Mouse (Mus musculus): ENCODE measurements at regions not wholly inside any gene's neighbourhood (a gene's known extent, or its start where the extent isn't known, plus 50 kb on each side); places are given as distances from the start of the nearest gene placed in this dataset.

DNA sequence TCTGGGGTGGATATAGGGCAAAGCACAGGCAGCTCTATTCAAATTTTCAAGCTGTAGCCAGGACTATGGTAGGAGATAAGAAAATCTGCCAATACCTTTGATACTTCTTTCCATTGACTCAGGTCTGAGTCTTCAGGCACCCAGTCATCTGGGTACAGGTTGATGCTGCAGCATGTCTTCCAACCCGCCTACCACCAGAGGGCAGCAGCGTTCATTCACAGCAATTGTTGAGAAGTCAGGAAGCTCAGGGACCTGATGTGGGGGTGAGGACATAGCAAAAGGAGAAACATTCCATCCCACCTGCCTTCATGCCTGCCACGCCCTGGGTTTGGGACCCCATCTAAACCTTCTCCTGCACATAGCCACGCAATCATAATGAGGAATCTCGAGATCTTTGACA lies 118.2 kb upstream of the Gm21876 start:
- peak; percentile 44 for DNase-seq (ENCODE audit: low read depth, low spot score)

DNA sequence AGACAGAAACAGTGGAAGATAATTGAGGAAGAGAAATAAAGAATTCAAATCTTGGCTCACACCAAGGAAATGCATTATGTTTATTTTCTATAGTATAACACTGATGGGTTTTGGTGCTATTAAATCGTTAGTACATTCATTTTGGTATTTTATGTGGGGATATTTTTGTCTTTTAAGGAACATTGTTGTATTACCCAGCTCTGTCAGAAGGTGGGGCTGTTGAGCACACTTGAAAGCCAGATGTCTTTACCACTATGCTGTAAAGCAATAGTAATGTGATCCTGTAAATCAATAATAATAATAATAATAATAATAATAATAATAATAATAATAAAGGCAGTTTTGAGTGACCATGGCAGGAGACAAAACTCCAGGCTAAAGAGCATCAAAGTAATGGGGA lies 120.0 kb upstream of the Gm21876 start:
- DNase-seq (ENCODE audit: low read depth, low spot score): peak; percentile 9

- DNase-seq (ENCODE audit: low read depth, low spot score): no peak
These were observed 121.9 kb upstream of the Gm21876 start for GRCm38 (mm10) chrX:21297349-21297748.

DNA sequence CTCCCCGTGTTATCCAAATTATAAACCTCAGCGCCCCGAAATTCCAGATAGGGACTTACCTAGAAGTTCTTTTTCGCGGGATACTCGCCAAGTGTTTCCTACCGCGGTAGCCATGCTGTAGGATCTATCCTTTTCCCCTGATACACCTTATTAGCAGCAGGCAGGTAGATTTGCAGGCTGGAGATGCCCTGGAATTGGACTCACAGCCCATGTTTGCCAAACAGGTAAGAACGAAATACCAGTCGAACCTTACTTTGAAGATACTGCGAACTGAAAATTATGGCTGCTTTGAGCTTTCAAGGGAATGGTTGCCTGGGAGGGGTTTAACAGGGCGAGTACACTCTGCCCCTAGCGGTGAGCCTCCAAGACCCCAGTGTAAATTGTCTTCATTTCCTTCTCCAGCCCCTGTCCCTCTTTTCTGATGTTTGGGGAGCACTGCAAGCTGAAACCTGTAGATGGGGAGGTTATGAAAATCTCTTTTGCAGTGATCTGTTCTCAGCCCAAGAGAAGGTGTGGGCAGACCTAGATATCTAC lies 149.8 kb upstream of the Agtr2 start:
- no peak for DNase-seq (ENCODE audit: low read depth, low spot score)

GRCm38 (mm10) chrX:21344397-21344796 lies 139.9 kb upstream of the Agtr2 start:
- no peak for DNase-seq (ENCODE audit: low read depth, low spot score)

DNA sequence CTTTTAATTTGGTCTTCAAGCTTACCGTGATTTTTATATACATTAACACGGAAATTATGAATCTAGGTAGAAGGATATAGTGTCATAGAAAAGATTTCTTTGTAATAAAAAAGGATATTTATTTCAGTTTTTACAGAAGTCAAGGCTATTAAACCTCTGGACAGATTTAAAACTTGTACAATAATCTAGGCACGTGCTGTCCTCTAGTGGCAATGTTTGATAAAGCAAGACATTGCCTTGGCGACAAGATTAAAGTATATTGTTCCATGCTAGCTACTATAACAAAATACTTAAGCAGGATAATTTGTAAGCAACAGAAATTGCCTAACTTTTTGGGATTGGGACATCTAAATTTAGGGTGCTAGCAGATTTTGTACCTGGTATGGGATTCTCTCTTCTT lies 133.8 kb upstream of the Agtr2 start:
- peak; percentile 15 for DNase-seq (ENCODE audit: low read depth, low spot score)

DNA sequence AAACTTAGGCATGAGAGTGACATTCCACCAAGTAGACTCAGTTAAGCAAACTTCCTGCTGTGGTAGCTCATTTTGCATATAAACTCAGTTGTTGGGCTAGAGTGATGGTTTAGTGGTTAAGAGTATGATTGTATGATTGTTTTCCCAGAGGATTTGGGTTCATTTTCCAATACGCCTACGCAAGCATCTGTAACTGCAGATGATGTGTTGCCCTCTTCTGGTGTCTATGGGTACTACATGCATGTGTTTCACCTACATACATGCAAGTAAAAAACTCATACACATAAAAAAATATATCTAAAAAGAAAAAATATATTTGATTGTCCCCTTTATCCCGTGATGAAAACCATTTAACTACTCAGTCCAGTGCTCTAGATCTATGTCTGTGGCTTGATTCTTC lies 132.0 kb upstream of the Agtr2 start:
- DNase-seq (ENCODE audit: low read depth, low spot score): peak; percentile 39

DNA sequence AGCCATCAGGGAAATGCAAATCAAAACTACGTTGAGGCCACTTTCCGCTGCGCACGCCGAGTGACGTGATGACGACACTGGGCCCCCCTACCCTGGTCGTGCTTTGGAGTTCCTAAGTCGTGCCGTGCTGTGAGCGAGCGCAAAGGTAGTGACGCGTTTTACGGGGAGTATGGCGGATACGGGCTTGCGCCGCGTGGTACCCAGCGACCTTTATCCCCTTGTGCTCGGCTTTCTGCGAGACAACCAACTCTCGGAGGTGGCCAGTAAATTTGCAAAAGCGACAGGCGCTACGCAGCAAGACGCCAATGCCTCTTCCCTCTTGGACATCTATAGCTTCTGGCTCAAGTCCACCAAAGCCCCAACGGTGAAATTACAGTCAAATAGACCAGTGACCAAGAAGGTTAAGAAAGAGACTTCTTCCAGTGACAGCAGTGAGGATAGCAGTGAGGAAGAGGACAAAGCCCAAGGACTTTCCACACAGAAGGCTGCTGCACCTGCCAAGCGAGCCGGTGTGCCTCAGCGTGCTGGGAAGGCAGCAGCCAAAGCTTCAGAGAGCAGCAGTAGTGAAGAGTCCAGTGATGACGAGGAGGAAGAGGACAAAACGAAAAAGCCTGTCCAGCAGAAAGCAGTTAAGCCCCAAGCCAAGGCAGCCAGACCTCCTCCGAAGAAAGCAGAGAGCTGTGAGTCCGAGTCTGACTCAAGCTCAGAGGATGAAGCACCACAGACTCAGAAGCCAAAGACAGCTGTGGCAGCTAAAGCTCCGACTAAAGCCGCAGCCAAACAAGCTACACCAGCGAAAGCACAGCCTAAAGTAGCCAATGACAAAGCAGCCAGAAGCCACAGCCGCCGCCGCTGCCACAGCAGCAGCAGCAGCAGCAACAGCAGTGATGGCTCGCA lies 123.3 kb upstream of the Agtr2 start:
- peak; percentile 59 for DNase-seq (ENCODE audit: low read depth, low spot score)

GRCm38 (mm10) chrX:21385221-21385620 lies 99.1 kb upstream of the Agtr2 start:
- DNase-seq (ENCODE audit: low read depth, low spot score): no peak

DNA sequence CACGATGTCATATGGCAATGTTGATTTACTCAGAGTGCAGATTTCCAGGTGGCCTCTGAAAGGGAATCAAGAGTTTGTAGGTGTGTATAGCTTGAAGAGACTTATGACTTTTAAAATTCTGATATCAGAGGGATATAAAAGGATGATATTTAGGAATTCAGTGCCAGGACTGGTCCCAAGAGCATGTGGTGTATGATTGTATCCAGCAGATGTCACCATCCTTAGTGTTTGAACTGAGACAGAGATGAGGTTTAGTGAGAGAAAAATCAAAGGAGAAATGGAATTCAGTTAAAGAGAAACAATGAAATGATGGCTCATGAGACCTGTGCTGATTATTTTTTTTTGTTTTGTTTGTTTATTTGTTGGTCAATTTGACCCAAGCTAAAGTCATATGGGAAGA lies 94.4 kb upstream of the Agtr2 start:
- DNase-seq (ENCODE audit: low read depth, low spot score): no peak

GRCm38 (mm10) chrX:21393212-21393611 lies 91.1 kb upstream of the Agtr2 start:
- no peak for DNase-seq (ENCODE audit: low read depth, low spot score)

DNA sequence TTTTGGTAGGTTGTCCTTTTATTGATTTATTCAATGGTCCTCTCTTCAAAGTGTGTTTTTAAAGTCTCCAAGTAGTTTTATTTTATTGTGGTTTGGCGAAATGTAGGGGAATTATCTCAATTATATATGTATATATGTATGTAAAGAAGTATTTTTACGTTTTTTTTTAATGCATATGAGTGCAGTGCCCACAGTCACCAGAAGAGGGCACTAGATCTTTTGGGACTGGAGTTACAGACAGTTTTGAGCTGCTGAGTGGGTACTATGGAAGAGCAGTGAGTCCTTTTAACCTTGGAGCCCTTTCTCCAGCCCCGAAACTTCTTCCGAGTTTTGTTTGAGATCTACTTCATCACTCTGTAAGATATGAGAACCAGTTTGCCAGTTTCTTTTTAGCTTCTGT lies 59.5 kb upstream of the Agtr2 start:
- peak; percentile 0 for DNase-seq (ENCODE audit: low read depth, low spot score)

DNA sequence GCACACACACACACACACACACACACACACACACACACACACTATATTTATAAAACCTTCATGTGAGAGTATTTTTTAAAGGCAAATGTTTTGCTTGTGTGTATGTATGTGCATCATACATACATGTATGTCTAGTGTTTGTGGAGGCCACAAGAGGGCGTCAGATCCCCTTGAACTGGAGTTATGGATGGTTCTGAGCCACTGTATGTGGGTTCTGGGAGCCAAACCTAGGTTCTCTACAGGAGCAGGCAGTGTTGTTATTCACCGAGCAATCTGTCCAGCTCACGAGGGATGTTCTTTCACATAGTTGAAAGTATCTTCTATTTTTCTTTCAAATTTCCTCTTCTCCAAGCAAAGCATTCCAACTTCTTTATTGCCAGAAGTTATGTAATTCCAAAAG lies 56.3 kb upstream of the Agtr2 start:
- DNase-seq (ENCODE audit: low read depth, low spot score): no peak

DNA sequence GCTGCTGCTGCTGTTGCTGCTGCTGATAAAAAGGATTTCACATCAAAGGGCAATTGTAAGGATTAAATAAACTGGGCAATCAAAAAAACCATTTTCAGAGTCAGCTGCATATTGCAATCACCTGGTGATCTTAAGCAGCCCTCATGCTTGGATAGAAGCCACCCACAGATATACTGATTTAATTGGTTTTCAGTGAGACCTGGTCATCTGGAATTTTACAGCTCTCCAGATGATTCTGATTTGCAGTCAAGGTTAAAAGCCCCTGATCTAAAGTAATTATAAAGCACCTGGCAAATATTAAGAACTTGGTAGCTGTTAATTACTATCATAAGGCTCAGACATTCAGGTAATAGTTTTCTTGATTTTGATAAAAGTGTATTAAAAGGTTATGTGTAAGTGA lies 50.8 kb upstream of the Agtr2 start:
- DNase-seq (ENCODE audit: low read depth, low spot score): no peak

Measured in CD4-positive, CD25-positive, alpha-beta regulatory T cell, adult 2 months (primary cell).